ENCODE assay signal across 12 mouse cellular contexts in genomic region chr14:16526120-16526519, GRCm38 (mm10).
DNase-seq lines count a peak whose midpoint lies in the region; ATAC-seq and TF ChIP-seq lines count a peak whose summit lies in the region.
"Had no signal": no experiment of that assay in that cellular context is flagged by ENCODE, and none has a peak within 500 bp of the region (broad histone marks: within the 10 kb centered on the region; RNA-seq: fewer than 3 reads in every experiment).

No protein-coding gene starts in this region.

- H3K9ac ChIP-seq in intestine, embryonic 14.5 days (ENCODE audit: low read length), result no peak overlapping the region
- no peak overlapping the region for H3K9ac ChIP-seq in intestine, embryonic 15.5 days
- H3K9ac ChIP-seq: hindbrain, embryonic 15.5 days; liver, embryonic 15.5 days; neural tube, embryonic 12.5 days had no signal

- intact Hi-C loops in left cerebral cortex, postnatal 14 days (cut with DNase I), result no loop called here
- intact Hi-C loops in left cerebral cortex, postnatal 25 days (cut with DNase I), result no loop called here

- H3K4me3 ChIP-seq in intestine, embryonic 14.5 days (ENCODE audit: low read depth, low read length), result no peak overlapping the region
- no peak overlapping the region for H3K4me3 ChIP-seq in intestine, embryonic 15.5 days (replicated peaks)
- no peak overlapping the region for H3K4me3 ChIP-seq in lung, adult 2 months (replicated peaks; ENCODE audit: extremely low read depth, low read depth, low read length)
- H3K4me3 ChIP-seq: erythroblast, embryonic 14.5 days; hindbrain, embryonic 15.5 days; liver, embryonic 15.5 days; neural tube, embryonic 12.5 days had no signal

- CTCF ChIA-PET in Patski (lab: Charles Lee), result interaction anchor here (0.9 to 1.9 kb wide), 8 partner anchors 15 to 91 kb away, joined by 3 to 16 read pairs (median 4); no protein-coding TSS in a partner anchor

- no peaks in the 10 kb centered on the region for H3K4me1 ChIP-seq in intestine, embryonic 14.5 days (replicated peaks; ENCODE audit: control insufficient read depth, insufficient read depth, low read length)
- H3K4me1 ChIP-seq in intestine, embryonic 15.5 days (replicated peaks), result no peaks in the 10 kb centered on the region
- no peaks in the 10 kb centered on the region for H3K4me1 ChIP-seq in lung, adult 2 months (ENCODE audit: control insufficient read depth, insufficient read depth, low read length)
- H3K4me1 ChIP-seq: hindbrain, embryonic 15.5 days; liver, embryonic 15.5 days had no signal

- no peak overlapping the region for H3K4me2 ChIP-seq in intestine, embryonic 14.5 days (ENCODE audit: low read length)
- H3K4me2 ChIP-seq in intestine, embryonic 15.5 days (replicated peaks), result no peak overlapping the region
- H3K4me2 ChIP-seq: hindbrain, embryonic 15.5 days; liver, embryonic 15.5 days; neural tube, embryonic 12.5 days had no signal

- no peak overlapping the region for H3K27ac ChIP-seq in intestine, embryonic 14.5 days (ENCODE audit: low read depth)
- no peak overlapping the region for H3K27ac ChIP-seq in intestine, embryonic 15.5 days
- H3K27ac ChIP-seq: hindbrain, embryonic 15.5 days; liver, embryonic 15.5 days; neural tube, embryonic 12.5 days had no signal

- DNase-seq in intestine, embryonic 14.5 days (ENCODE audit: low spot score), result peak; percentile 45
- peak; percentile 72 for DNase-seq in Patski (ENCODE audit: low read depth, low spot score)
- DNase-seq in lung, adult 2 months, result peak; percentile 21
- no peak for DNase-seq in left cerebral cortex, postnatal 14 days (ENCODE audit: low spot score in 2 of 2)
- DNase-seq in left cerebral cortex, postnatal 25 days (ENCODE audit: low spot score in 2 of 2), result no peak
- no peak for DNase-seq in layer of hippocampus, adult 8-10 months (ENCODE audit: low spot score in 2 of 2)

- no peak for TF ChIP-seq POLR2A in lung, adult 2 months (IDR thresholded peaks at IDR 0.05; ENCODE audit: borderline replicate concordance, extremely low read depth, low read depth, low read length)

- no peaks in the 10 kb centered on the region for H3K36me3 ChIP-seq in intestine, embryonic 14.5 days (ENCODE audit: control insufficient read depth, insufficient read depth, low read length)
- H3K36me3 ChIP-seq in intestine, embryonic 15.5 days, result no peaks in the 10 kb centered on the region
- H3K36me3 ChIP-seq: hindbrain, embryonic 15.5 days; liver, embryonic 15.5 days; neural tube, embryonic 12.5 days had no signal

- 88% methylated on average over 3 of the region's 3 CpGs for WGBS in intestine, embryonic 14.5 days
- 90% methylated on average over 3 of the region's 3 CpGs for WGBS in intestine, embryonic 15.5 days
- 83% methylated on average over 3 of the region's 3 CpGs for WGBS in lung, adult 2 months

- no peaks in the 10 kb centered on the region for H3K27me3 ChIP-seq in intestine, embryonic 14.5 days (replicated peaks; ENCODE audit: control insufficient read depth, insufficient read depth, low read length)
- H3K27me3 ChIP-seq in intestine, embryonic 15.5 days (replicated peaks), result no peaks in the 10 kb centered on the region
- no peaks in the 10 kb centered on the region for H3K27me3 ChIP-seq in Patski
- H3K27me3 ChIP-seq: hindbrain, embryonic 15.5 days; liver, embryonic 15.5 days; neural tube, embryonic 12.5 days had no signal

- POLR2A ChIA-PET in Patski (lab: Charles Lee), result no interaction called here

- H3K9me3 ChIP-seq in intestine, embryonic 14.5 days (ENCODE audit: control insufficient read depth, low read length), result no peaks in the 10 kb centered on the region
- no peaks in the 10 kb centered on the region for H3K9me3 ChIP-seq in intestine, embryonic 15.5 days
- H3K9me3 ChIP-seq: hindbrain, embryonic 15.5 days; liver, embryonic 15.5 days; neural tube, embryonic 12.5 days had no signal

- in situ Hi-C loops in Patski (cut with MboI; ENCODE audit: low pct_unique_long_range_greater_than_20kb), result no loop called here

- TF ChIP-seq CTCF in Patski (IDR thresholded peaks at IDR 0.05), result peak; percentile 78
- TF ChIP-seq CTCF in lung, adult 2 months (IDR thresholded peaks at IDR 0.05; ENCODE audit: insufficient read depth, low read length), result no peak

- no peak for ATAC-seq in intestine, embryonic 14.5 days (replicated peaks; ENCODE audit: low FRiP score, low TSS enrichment, low read depth)
- no peak for ATAC-seq in intestine, embryonic 15.5 days
- peak; percentile 97 for ATAC-seq in Patski
- ATAC-seq in granulocyte monocyte progenitor cell, adult 5-6 weeks (replicated peaks; ENCODE audit: poor library complexity, severe bottlenecking), result peak; percentile 66

Comparison
In these comparisons a context has a peak if more than half of its experiments do, and no peak if none do; other contexts are left out.
1. ATAC-seq: peak in Patski (single experiment) and granulocyte monocyte progenitor cell, adult 5-6 weeks (single experiment); none in intestine, embryonic 14.5 days (single experiment) and intestine, embryonic 15.5 days (single experiment).
2. DNase-seq: peak in intestine, embryonic 14.5 days (single experiment), Patski (single experiment) and lung, adult 2 months (single experiment); none in left cerebral cortex, postnatal 14 days (0 of 2), left cerebral cortex, postnatal 25 days (0 of 2) and layer of hippocampus, adult 8-10 months (0 of 2).